Mouse (Mus musculus) bone marrow macrophage, adult 2 months (primary cell): ENCODE measurements around the gene Laptm4a. TPM values are rescaled to one million over a fixed set of nuclear protein-coding genes. Genes with fewer than 3 reads are reported as not detected.

Experiments used
- H3K27ac ChIP-seq: 2 replicates; pipeline ENCODE4 v1.5.1; 2012; ENCODE audit warnings: low read depth, low read length; ENCODE audit not compliant: insufficient read depth
- H3K4me1 ChIP-seq: 2 replicates; pipeline ENCODE4 v1.6.1; 2012; ENCODE audit warnings: low read length; ENCODE audit not compliant: control insufficient read depth, insufficient read depth
- H3K4me3 ChIP-seq: 2 replicates; pipeline ENCODE4 v1.5.1; 2012; ENCODE audit warnings: mild to moderate bottlenecking, low read length, moderate library complexity; ENCODE audit not compliant: insufficient read depth
- CTCF ChIP-seq: IDR thresholded peaks from 2 replicates; pipeline ENCODE4 v1.5.1; 2012; ENCODE audit warnings: low read depth, mild to moderate bottlenecking, low read length, moderate library complexity
- POLR2A ChIP-seq: IDR thresholded peaks from 2 replicates; pipeline ENCODE4 v1.6.1; 2012; ENCODE audit warnings: mild to moderate bottlenecking, low read depth, low read length, borderline replicate concordance
- polyA plus RNA-seq: library from polyadenylated mRNA; stranded (reverse); fragments of >200 nt; gene quantifications from 2 replicates; pipeline ENCODE4 v1.2.4, GENCODE M21; 2012; ENCODE audit not compliant: missing spikeins, insufficient read depth, insufficient read length

Laptm4a gene
- polyA plus RNA-seq, 1 experiment, result 417 TPM

GRCm38 (mm10) chr12:8953136-8953535 is 31.7 kb downstream of the Laptm4a start:
- H3K27ac ChIP-seq, result no peak overlapping the region
- H3K4me1 ChIP-seq, result peaks cover 2% of the 10 kb centered on the region; the same call in 1 of the 2 replicates
- TF ChIP-seq CTCF (no peak), POLR2A (no peak)
- no peak overlapping the region for H3K4me3 ChIP-seq

GRCm38 (mm10) chr12:8954161-8954561 is 32.7 kb downstream of the Laptm4a start:
- Histone ChIP-seq H3K27ac (no peak overlapping the region), H3K4me1 (no peaks in the 10 kb centered on the region), H3K4me3 (no peak overlapping the region)
- TF ChIP-seq POLR2A, result no peak
- no peak for TF ChIP-seq CTCF

GRCm38 (mm10) chr12:8961607-8962316 is 40.3 kb downstream of the Laptm4a start:
- Histone ChIP-seq H3K27ac (no peak overlapping the region), H3K4me1 (peaks cover 7% of the 10 kb centered on the region), H3K4me3 (no peak overlapping the region)
- no peak for TF ChIP-seq CTCF
- no peak for TF ChIP-seq POLR2A

GRCm38 (mm10) chr12:8969828-8970227 is 48.4 kb downstream of the Laptm4a start:
- peaks cover 13% of the 10 kb centered on the region for H3K4me1 ChIP-seq
- TF ChIP-seq CTCF (no peak), POLR2A (no peak)
- H3K27ac ChIP-seq, result no peak overlapping the region
- no peak overlapping the region for H3K4me3 ChIP-seq

- no peak for TF ChIP-seq POLR2A
- no peak for TF ChIP-seq CTCF
These were observed 52.5 kb downstream of the Laptm4a start, which contains the start of gene Wdr35 for GRCm38 (mm10) chr12:8973820-8974465. Wdr35 (plus strand) TSS chr12:8973892.

GRCm38 (mm10) chr12:8975076-8975475 is 53.6 kb downstream of the Laptm4a start:
- no peak overlapping the region for H3K4me3 ChIP-seq
- TF ChIP-seq POLR2A, result no peak
- no peak for TF ChIP-seq CTCF
- no peak overlapping the region for H3K27ac ChIP-seq
- peaks cover 16% of the 10 kb centered on the region for H3K4me1 ChIP-seq

More at GRCm38 (mm10) chr12:8973820-8974465, 52.5 kb downstream of the Laptm4a start, which contains the start of gene Wdr35:
- peak within 1 kb of the TSS; percentile 70 for H3K4me3 ChIP-seq
- H3K4me1 ChIP-seq, result peaks cover 14% of the 10 kb centered on the region
- no peak within 1 kb of the TSS; the same call in 1 of the 2 replicates for H3K27ac ChIP-seq

Other genes starting within 250 kb of the Laptm4a start
- gene Pum2, start 247.5 kb upstream of the Laptm4a start, polyA plus RNA-seq, result 90.6 and 99.6 TPM in 2 replicates
- 10.9 and 13.0 TPM in 2 replicates for gene Sdc1, start 150.3 kb upstream of the Laptm4a start, polyA plus RNA-seq
- not detected in 2 replicates for gene Matn3, start 26.3 kb downstream of the Laptm4a start, polyA plus RNA-seq
- 3.2 and 3.4 TPM in 2 replicates for gene Wdr35, start 52.2 kb downstream of the Laptm4a start, polyA plus RNA-seq
- gene Ttc32, start 108.3 kb downstream of the Laptm4a start, polyA plus RNA-seq, result 18.8 and 22.7 TPM in 2 replicates